Mouse (Mus musculus): ENCODE data around the gene Fyco1.

Fyco1 gene

DNA sequence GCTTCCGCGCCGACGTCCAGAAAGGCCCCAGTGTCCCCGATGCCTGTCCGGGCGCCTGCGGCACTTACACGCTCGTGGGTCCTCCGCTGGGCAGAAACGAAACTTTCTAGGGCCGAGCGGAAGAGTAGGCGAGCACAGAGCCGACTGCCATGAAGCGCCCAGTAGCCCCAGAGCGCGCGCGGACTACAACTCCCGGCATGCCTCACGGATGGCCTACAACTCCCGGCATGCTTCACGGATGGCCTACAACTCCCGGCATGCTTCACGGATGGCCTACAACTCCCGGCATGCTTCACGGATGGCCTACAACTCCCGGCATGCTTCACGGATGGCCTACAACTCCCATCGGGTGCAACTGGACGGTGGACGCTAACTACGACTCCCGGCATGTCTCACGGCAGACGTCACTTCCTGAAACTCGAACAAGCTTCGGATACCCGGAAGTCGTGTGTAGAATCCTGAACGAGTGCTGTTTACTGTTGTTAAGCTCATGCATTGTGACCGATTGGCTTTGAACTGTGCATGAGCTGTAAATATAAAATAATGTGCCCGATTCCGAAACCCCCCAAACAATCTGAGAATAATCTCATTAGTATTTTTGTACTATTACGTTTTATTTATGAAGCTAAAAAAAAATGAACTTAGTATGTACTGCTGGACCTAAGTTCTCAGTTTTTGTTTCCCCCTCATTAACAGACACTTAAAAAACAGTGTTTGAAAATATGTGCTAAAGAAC is at the start of gene Fyco1:
Fyco1 (minus strand) TSS at position 187 of the 736 bp plus-strand sequence.
- peak; percentile 98 for DNase-seq (ENCODE audit: low spot score)

DNA sequence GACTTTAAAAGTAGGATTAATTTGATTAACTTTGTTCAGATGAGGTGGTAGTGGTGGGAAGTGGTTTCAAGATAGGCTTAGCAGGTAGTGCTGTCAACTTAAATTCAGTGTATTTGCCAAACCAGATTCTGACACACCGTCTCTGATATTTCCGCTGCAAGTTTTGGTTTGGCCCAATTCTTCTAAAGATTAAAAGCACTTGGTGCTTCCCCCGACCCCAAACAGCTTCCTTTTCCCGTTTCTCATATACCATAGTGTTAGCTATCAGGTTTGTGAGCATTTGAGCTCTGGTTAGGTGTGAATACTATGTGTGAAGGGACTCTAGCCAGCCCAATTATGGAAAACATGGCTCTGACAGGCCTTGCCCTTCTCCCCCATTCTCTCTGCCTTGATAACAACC is 20.4 kb upstream of the Fyco1 start:
- no peak for DNase-seq (ENCODE audit: low spot score)

DNA sequence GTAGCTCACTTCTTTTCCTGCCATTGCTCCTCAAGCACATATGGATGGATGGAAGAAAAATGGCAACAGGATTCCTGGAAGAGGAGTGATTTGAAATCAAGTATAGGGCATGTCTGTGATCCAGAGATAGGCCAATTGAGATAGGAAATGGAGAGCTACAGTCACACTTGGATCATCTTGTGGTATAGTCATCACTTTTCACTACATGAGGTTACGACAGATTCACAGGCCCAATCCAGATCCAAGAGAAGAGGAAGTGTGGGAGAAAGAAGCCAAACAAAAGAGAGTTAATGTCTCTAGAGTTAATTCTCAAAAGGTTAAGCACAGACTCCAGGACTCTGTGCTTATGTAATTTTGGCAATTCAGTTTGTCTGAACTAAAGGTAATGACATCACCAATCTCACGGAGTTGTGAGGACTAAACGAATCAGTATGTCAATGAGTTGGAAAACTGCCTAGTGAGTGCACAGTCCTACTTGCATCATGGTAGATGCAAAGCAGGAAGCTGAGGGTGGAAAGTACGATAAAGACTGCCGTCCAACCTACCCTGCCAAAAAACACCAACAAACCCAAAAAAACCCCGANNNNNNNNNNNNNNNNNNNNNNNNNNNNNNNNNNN is 17.6 kb upstream of the Fyco1 start:
- DNase-seq (ENCODE audit: low spot score) = peak; percentile 70

DNA sequence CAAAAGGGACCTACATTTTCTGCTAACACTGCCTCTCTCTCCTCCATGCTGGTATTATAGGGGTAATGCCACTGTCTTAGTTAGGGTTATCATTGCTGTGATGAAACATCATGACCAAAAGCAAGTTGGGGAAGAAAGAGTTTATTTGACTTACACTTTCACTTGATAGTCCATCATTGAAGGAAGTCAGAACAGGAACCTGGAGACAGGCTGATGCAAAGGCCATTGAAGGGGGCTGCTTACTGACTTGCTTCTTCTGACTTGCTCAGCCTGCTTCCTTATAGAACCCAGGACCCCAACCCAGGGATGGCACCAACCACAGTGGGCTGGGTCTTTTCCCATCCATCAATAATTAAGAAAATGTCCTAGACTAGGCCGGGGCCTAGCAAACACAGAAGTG is 11.9 kb upstream of the Fyco1 start:
- no peak for DNase-seq (ENCODE audit: low spot score)

DNA sequence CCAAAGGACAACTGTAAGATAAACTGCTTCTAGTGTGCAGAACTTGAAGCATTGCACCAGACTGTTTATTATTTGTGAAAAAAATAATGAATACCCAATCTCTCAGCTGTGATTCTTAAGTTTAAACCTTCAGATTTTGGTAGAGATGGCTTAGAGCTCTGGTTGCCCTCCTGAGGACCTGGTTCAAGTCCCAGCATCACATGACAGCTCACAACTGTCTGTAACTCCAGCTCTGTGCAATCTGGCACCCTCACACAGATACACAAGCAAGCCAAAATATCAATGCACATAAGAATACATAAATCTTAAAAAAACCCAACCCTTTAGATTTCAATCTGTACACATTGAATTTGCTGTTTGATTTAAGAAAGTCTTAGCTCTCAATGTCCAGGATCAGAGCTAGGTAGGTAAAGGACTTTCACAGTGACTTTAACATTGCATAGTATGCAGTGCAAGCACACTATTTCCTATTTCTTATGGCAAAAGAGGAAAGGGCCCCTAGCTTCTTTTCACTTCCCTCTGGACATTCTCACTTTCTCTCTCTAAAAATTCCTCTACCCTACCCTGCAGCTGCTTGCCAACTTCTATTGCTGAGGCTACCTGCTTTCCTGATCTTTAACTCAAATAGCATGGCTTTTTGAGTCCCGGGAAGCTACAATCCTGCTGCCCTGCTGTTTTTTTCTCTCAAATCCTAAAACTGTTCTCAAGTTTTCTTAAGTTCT is 11.4 kb upstream of the Fyco1 start:
- DNase-seq (ENCODE audit: low spot score) = no peak

DNA sequence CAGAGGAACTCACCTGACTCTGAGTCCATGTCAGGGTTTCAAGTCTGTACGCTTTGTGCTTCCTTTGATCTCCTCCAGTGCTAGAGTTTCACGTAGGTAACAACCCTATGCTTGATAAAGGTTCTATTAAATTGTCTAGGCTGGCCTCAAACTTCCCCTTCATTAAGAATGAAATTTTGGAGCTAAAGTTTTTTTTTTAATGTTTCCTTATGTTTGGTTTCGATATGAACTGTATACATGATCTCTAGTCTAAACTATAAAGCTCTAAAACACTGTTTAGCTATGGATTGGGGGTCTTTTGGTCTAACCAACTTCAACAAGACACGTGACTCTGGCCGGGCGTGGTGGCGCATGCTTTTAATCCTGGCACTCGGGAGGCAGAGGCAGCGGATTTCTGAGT is 10.2 kb upstream of the Fyco1 start, which contains the start of gene Xcr1:
Xcr1 (minus strand) TSS at position 101 of the 400 bp plus-strand sequence.
- DNase-seq (ENCODE audit: low spot score) = no peak

DNA sequence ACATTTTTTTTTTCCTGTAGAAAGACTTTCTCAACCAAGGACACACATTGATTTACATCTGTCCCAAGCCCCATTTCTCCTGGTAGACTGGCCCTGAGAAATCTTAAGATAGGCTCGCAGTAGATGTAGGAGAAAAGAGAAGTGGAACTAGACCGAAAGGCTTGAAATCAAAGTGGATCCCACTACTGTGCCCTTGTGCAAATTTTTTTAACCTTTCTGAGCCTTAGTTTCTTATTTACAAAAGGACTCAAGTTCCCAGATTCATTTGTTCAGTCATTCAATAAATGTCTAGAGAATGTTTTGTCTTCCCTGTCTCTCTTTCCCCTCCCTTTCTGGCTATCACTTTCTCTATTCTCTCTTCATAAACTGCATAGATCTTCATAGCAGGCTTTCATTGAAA is 5.1 kb upstream of the Fyco1 start:
- no peak for DNase-seq (ENCODE audit: low spot score)

DNA sequence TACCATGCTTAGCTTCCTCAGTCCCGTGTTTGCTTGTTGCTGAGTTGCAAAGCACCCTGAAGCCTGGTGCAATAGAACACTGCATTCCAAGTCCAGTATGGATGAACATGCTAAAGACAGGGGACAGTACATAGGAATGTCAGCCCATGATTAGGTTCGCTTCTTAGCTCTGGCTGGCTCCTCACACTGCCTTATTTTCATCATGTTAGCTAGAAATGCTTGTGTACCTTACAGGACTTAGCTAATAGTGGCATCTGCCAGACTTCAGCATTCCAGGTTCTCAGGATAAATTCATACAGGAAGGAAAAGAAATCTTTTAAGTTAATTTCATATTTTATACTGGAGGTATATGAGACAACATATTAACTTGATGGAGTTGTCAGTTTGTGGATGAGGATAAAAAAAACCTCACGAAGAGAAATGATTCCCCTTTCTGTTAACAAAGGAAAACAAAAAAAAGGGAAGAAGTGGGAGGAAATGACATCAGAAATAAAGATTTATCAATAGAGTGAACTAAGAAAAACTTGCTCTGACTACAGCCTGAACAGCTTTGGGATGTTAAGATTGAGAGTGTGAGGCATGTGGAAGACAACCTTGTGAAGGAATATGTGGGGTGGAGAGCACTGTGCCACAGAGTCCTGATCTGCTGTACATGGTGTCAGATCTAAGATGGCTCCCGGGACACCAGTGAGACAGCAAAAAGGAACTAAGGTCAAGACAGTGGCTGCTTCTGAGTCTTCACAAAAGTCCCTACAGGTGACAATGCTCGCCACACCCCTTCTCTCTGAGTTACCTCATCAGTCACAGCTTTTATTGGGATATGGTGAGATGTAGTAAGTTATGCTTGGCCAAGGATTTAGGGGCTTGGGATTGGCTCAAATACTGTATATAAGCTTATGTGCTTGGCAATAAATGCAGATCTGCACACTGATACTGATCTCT is 1.0 kb upstream of the Fyco1 start:
- DNase-seq (ENCODE audit: low spot score) = no peak

DNA sequence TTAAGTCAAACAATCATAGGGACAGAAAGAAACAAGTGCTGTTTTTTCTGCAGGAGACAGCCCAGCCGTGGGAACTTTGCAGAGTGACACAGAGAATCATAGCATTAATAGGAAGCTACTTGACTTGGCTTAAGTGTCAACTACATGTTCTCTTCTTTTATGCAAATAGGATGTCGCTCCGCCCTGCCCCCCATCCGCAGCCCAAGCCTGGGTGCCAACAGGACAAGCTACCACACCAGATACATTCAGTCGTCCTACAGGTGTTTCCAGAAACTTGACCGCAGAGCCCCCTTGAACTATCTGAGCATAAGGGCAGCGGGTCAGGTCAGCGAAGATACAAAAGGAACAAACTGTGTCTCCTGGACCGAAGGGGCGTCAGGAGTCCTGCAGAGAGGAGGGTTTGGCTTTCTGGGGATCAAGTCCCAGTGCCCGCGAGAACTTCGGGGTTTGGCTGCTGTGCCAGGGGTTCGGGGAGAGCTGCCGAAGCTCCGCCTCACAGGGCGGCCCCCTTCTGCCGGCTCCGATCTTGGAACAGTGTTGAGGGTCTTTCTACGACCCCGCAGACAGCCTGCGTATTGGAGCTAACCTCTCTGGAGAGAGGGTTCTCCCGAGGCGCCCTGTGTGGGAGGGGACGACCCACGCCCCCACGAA is 512 bp downstream of the Fyco1 start:
- DNase-seq (ENCODE audit: low spot score) = peak; percentile 75

DNA sequence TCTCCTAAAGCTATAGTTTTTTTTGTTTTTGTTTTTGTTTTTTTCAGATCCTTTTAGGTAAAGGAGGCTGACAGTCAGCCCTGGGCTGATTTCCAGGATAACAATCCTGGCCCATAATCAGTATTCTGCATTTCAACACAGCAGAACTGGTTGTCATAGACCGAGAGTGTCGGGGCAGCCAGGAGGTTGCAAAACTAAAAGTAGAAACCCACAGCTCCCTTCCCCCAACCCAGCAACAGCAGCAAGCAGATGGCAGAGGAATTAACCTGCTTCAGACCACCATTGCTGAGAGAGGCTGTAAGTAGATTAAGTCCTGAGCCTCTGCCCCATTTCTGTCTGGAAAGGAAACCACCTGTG is 1.0 kb downstream of the Fyco1 start:
- DNase-seq (ENCODE audit: low spot score) = peak; percentile 87

DNA sequence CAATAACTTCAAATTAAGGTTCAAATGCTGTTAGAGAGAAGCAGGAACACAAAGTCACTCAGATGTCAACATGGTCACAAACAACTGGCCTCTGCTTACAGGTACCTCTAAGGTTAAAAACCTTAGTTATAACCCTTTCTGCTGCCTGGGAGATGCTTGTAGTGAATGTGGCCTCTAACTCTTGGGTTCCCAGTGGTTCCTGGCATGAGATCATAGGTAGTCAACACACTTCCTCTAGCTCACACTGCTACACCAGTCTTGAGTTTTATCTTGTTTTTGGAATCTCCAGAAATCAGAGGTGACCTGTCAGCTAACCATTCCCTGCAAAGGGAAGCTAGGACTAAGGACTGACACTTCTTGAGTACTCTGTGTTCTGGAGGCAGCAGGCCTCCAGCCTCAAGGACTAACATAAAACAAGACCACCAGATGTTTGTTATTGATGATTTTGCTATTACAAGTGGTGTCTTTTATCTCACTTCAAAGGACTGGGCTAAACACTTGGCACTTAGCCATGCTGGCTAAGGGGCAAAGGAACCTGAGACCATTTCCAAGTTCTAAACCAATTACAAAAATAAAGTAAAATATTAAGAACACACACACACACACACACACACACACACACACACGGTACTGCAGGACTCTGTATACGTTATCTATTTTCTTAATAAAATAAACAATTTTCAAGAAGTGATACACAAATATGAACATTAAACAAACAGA is 1.6 kb downstream of the Fyco1 start:
- no peak for DNase-seq (ENCODE audit: low spot score)

DNA sequence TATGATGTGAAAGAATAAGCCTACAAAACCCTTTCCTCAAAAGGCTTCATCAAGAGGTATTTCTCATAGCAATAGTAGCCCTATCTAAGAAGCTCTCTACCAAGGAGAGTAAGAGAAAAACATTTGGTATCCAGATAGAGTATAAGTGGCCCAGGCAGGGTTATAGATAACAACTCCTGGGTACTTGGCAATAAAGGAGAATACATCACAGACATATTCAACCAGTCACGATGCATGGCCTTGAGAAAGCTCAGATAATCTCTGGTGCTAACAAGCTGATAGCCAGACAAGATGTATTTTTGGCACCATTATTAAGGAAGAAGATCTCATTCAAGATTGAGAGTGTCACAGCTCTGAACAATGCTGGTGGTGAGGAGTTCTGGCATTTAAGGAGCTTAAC is 5.2 kb downstream of the Fyco1 start:
- no peak for DNase-seq (ENCODE audit: low spot score)

DNA sequence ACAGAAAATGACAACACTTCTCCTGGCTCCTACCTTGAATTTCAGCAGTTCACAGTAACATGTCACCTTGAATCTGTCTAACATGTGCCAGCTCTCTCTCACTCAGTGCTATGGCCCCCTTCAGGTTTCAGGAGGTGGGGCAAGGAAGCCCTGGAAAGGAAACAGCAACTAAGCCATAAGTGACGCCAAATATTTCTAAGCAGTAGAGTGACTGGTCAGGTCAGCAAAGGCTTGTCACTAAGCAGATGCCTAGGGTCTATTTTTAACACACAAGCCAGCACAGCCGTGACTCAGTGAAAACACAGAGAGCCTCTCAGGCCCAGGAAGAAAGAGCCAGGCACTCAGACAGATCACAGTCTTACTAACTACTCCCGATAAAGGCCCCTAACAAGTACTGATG is 6.6 kb downstream of the Fyco1 start:
- DNase-seq (ENCODE audit: low spot score) = peak; percentile 41

DNA sequence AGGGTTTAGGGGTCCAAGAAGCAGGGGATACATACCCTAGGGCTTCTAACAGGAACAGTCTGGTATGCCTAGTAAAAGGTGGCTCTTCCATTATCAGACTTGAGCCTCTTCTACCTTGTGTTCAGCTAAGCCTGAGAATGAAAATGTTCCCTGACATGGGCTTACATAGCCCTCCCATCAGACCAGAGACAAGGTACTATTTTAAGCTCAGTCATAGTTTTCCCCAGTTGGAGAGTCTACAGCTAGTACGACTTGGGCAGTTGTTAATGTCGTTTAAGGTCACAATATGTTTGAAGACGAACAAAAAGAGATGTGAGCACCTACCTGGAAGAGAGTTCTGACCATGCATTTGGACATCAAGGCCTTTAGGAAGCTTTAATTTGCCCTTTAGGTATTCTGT is 7.2 kb downstream of the Fyco1 start:
- no peak for DNase-seq (ENCODE audit: low spot score)

DNA sequence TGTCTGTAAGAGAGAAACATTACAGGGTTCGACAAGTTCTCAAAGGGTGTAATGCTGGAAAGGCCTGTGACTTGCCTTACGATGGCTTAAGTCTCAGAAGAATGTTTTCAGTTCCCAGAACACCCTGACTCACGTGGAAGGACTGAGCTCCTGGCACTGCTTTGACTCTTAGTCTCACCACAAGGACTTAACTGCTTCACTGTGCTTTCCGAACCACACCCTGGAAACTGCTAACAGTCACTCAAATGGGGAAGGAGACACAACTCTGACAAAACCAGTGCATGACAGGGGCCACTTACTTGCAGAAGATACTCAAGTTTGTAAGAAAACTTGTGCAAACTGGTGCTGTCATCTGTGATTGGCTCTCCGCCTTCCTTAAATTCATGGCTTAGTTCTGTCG is 11.5 kb downstream of the Fyco1 start:
- DNase-seq (ENCODE audit: low spot score) = no peak

DNA sequence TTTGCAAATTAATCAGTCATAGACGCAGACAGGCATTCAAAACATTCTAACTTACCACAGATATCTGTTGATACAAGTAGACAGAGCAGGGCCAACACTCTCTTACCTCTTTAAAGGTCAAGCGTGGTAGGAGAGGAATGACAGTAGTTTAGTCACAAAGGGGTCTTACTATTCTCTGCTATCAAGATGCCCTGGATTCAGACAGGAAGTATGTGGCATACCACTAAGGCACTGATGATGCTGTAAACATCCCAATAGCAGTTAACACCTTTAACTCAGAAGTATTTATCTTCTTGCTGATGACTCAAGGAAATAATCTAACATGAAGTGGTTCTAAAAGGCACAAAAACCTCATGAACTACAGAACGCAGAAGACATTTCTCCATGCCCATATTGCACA is 15.8 kb downstream of the Fyco1 start:
- DNase-seq (ENCODE audit: low spot score) = no peak

DNA sequence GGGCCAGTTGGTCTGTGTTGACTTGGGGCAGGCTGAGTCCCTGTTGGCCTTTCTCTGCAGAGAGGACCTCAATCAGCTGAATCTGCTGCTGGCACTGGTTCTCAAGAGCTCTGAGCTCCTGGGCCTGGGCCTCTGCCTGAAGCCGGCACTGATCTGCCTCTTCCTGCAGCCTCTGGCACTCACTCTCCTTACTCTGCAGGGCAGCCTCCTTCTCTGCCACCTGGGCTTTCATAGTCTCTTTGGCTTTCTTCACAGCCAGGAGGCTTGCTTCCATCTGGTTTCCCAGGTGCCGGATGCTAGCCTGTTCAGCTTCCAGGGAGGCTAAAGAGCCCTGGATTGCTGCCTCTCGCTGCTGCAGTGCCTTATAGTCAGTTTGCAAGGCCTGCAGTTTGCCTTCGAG is 22.8 kb downstream of the Fyco1 start:
- DNase-seq (ENCODE audit: low spot score) = no peak

DNA sequence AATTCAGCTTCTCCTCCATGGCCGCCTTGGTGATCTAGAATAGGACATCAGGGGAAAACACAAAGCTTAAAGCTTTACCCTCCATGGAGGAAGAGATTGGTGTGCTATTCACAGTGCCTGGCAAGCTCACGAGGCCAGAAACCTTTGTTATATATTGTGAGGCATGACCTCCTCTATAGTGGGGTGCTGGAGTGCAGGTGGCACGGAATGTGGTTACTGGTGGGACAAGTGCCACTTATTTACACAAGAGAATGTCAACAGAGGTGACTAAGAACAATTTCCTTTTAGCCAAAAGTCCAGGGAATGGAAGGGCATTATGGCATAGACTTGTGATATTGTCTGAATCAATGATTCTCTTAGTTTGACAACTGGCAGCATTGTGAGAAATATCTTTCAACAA is 25.1 kb downstream of the Fyco1 start:
- no peak for DNase-seq (ENCODE audit: low spot score)

DNA sequence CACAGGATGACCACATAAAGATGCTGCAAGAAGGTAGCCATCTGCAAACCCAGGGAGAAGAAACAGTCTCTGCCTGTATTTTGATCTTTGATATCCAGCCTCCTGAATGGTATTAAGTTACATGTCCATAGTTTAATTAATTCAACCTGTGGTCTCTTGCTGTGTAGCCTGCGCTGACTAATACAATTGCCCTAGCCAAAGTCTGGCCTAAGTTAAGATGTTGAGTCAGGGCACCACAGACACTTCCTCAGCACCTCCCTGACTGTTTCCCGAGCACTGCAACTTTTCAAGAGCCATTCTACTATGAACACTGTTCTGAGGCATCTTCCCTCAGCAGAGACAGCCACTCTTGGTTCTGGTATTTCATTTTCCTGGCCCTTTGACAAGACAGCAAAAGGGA is 33.1 kb downstream of the Fyco1 start:
- no peak for DNase-seq (ENCODE audit: low spot score)

DNA sequence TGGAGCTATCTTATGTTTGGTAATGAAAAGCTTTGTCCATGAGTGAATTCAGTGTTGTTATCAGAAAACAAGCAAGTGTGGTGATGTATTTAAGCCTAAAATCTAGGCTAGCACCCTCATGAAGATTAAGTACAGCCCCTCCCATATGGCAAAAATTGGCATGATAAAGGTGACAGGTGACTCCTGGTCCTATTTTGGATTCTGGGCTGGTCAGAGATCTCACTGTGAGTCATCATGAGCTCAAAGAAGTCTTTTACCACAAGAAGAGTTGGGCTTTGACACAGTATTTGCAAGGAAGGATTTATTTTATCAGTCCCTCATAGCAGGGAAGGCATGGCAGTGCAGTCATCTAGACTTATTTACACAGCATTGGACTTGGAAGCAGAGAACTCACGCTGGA is 35.7 kb downstream of the Fyco1 start:
- DNase-seq (ENCODE audit: low spot score) = no peak

DNA sequence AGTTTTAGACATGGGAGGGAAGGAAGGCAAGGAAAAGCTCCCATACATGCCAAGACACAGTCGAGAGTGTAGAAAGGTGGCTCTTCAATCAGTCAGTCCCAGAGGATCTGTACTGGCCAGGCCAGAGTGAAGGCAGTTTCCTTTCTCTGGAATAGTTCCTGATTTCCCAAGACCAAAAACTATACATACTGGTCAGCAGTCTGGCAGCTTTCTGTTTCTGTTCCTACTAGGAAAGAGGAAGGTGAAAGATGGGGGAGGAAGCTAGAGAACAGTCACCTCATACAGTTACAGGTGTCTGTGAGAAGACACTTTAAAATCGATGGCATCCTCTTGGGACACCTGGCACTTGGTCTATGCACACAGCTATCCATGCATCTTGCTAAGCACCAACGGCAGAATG is 36.3 kb downstream of the Fyco1 start:
- DNase-seq (ENCODE audit: low spot score) = no peak

Measured in adipocyte (in vitro differentiated cells).